Mouse (Mus musculus) left cerebral cortex, adult 18-20 months (tissue): Measurements from ENCODE around the gene Gpr137c. TPM values are rescaled to one million over a fixed set of nuclear protein-coding genes. Genes with fewer than 3 reads are reported as not detected.
A peak's percentile ranks its signal among the peaks of the same experiment; 100 is the strongest.

Experiments used
- DNase-seq, 2 experiments: peaks; one replicate each; pipeline ENCODE4 v3.0.0; 2021 to 2022; ENCODE audit warnings: low spot score in 2 of 2, mixed read lengths in 1 of 2
- long read RNA-seq, 2 experiments: library from polyadenylated mRNA; stranded (forward); transcript quantifications; one replicate each; pipeline ENCODE4 v2.0.0; 2021
- total RNA-seq, 2 experiments: library from RNA; stranded (reverse); gene quantifications; 2 replicates each; pipeline ENCODE4 v1.2.3; 2021

Gene Gpr137c
- 10 to 100 TPM; 30.8 to 33.9 TPM for total RNA-seq
- long read RNA-seq, experiment 1, partial matches to known transcripts = 2 of 6 reads
- long read RNA-seq, experiment 1, other reads (novel, unspliced or antisense) = 1 of 6 reads
- long read RNA-seq, experiment 2, transcript Gpr137c-201 (7 exons, 3,917 nt) = major isoform, 8 of 12 reads
- long read RNA-seq, experiment 2, partial matches to known transcripts = 3 of 12 reads
- long read RNA-seq, experiment 2, other reads (novel, unspliced or antisense) = 1 of 12 reads

GRCm38 (mm10) chr14:45219281-45220089 is at the start of gene Gpr137c:
Gpr137c (plus strand) TSS chr14:45219717.
- peak; percentile 98 to 99 for DNase-seq

GRCm38 (mm10) chr14:45172260-45172659 is 47.3 kb upstream of the Gpr137c start:
- DNase-seq = no peak

GRCm38 (mm10) chr14:45175012-45175740 is 44.3 kb upstream of the Gpr137c start:
- no peak for DNase-seq

GRCm38 (mm10) chr14:45179186-45179585 is 40.3 kb upstream of the Gpr137c start:
- no peak for DNase-seq

- DNase-seq = no peak
Observed at GRCm38 (mm10) chr14:45179606-45180005, 39.9 kb upstream of the Gpr137c start.

- no peak for DNase-seq
Observed at GRCm38 (mm10) chr14:45181611-45182010, 37.9 kb upstream of the Gpr137c start.

- no peak for DNase-seq
Observed at GRCm38 (mm10) chr14:45190999-45191398, 28.5 kb upstream of the Gpr137c start.

GRCm38 (mm10) chr14:45200607-45201006 is 18.9 kb upstream of the Gpr137c start:
- no peak for DNase-seq

- no peak for DNase-seq
Observed at GRCm38 (mm10) chr14:45210683-45211082, 8.8 kb upstream of the Gpr137c start.

- no peak for DNase-seq
Observed at GRCm38 (mm10) chr14:45211431-45211830, 8.1 kb upstream of the Gpr137c start.

GRCm38 (mm10) chr14:45216711-45217340 is 2.7 kb upstream of the Gpr137c start:
- DNase-seq = no peak

GRCm38 (mm10) chr14:45217693-45218092 is 1.8 kb upstream of the Gpr137c start:
- DNase-seq = no peak

- DNase-seq = peak; percentile 76 to 79
Observed at GRCm38 (mm10) chr14:45220090-45220956, 806 bp downstream of the Gpr137c start, which contains the start of gene Txndc16. Txndc16 (minus strand) TSS chr14:45220328.

GRCm38 (mm10) chr14:45220957-45221630 is 1.6 kb downstream of the Gpr137c start:
- DNase-seq = no peak

GRCm38 (mm10) chr14:45239042-45239441 is 19.5 kb downstream of the Gpr137c start:
- no peak for DNase-seq

- DNase-seq = no peak
Observed at GRCm38 (mm10) chr14:45241613-45242012, 22.1 kb downstream of the Gpr137c start.

GRCm38 (mm10) chr14:45251548-45252076 is 32.1 kb downstream of the Gpr137c start:
- no peak for DNase-seq

- DNase-seq = no peak
Observed at GRCm38 (mm10) chr14:45263831-45264592, 44.5 kb downstream of the Gpr137c start.

- no peak for DNase-seq
Observed at GRCm38 (mm10) chr14:45275816-45276215, 56.3 kb downstream of the Gpr137c start.
